Mouse (Mus musculus) lung, adult 2 months (tissue): ENCODE results near the gene Tas1r3. TPM values are rescaled to one million over a fixed set of nuclear protein-coding genes. Genes with fewer than 3 reads are reported as not detected.
A peak's percentile ranks its signal among the peaks of the same experiment; 100 is the strongest.

Source experiments
- DNase-seq: peaks from one replicate; pipeline ENCODE4 v3.0.0; 2022
- H3K4me1 ChIP-seq: fragments of 200-500 bp; 2 replicates; pipeline ENCODE4 v1.6.1; 2011; ENCODE audit warnings: low read length; ENCODE audit not compliant: control insufficient read depth, insufficient read depth
- H3K4me3 ChIP-seq: fragments of 200-500 bp; replicated peaks from 2 replicates; pipeline ENCODE3; 2011; ENCODE audit warnings: low read depth, mild to moderate bottlenecking, control low read depth, low read length; ENCODE audit errors: extremely low read depth
- CTCF ChIP-seq: fragments of 200-500 bp; IDR thresholded peaks from 2 replicates; pipeline ENCODE4 v1.5.1; 2011; ENCODE audit warnings: mild to moderate bottlenecking, low read length, control low read depth; ENCODE audit not compliant: insufficient read depth
- POLR2A ChIP-seq: fragments of 200-500 bp; IDR thresholded peaks from 2 replicates; pipeline ENCODE4 v1.6.1; 2011; ENCODE audit warnings: low read depth, mild to moderate bottlenecking, control low read depth, low read length, borderline replicate concordance; ENCODE audit errors: extremely low read depth
- WGBS: fragments of 180-500 bp; shearing (Covaris S2); methylation state at CpG from one replicate; pipeline ENCODE4 v1.1.7; 2018; 5-methylcytosine and 5-hydroxymethylcytosine counted together
- polyA plus RNA-seq: library from polyadenylated mRNA; depleted of rRNA; stranded (reverse); fragments of >200 nt; gene quantifications from 2 replicates; pipeline ENCODE4 v1.2.3, GENCODE M21; 2012; rRNA removed

Gene Tas1r3
- polyA plus RNA-seq, 1 experiment, result 1.6 TPM

- H3K4me3 ChIP-seq, result no peak overlapping the region
- TF ChIP-seq POLR2A (no peak), CTCF (no peak)
- H3K4me1 ChIP-seq, result no peaks in the 10 kb centered on the region
- WGBS, result 91% methylated on average over 16 of the region's 16 CpGs
- no peak for DNase-seq
Measured at GRCm38 (mm10) chr4:155823443-155823842, 39.7 kb downstream of the Tas1r3 start.

GRCm38 (mm10) chr4:155821025-155821424, 42.1 kb downstream of the Tas1r3 start:
- TF ChIP-seq CTCF (no peak), POLR2A (no peak)
- H3K4me3 ChIP-seq, result no peak overlapping the region
- H3K4me1 ChIP-seq, result no peaks in the 10 kb centered on the region
- no peak for DNase-seq
- 69% methylated on average over 7 of the region's 7 CpGs for WGBS

GRCm38 (mm10) chr4:155817533-155817932, 45.6 kb downstream of the Tas1r3 start:
- 81% methylated on average over 4 of the region's 4 CpGs for WGBS
- H3K4me1 ChIP-seq, result peaks cover 8% of the 10 kb centered on the region
- no peak overlapping the region for H3K4me3 ChIP-seq
- DNase-seq, result no peak
- no peak for TF ChIP-seq CTCF
- TF ChIP-seq POLR2A, result no peak

GRCm38 (mm10) chr4:155812665-155813181, 50.4 kb downstream of the Tas1r3 start:
- DNase-seq, result peak; percentile 28
- Histone ChIP-seq H3K4me1 (peaks cover 8% of the 10 kb centered on the region), H3K4me3 (peak overlapping the region; percentile 87)
- TF ChIP-seq CTCF (no peak), POLR2A (no peak)
- under 1% methylated on average over 49 of the region's 49 CpGs for WGBS

- H3K4me1 ChIP-seq, result peaks cover 8% of the 10 kb centered on the region
- no peak for TF ChIP-seq CTCF
- peak; percentile 53; the same call in 1 of the 2 replicates for TF ChIP-seq POLR2A
- peak; percentile 89 for DNase-seq
Measured at GRCm38 (mm10) chr4:155811929-155812664, 51.1 kb downstream of the Tas1r3 start, which contains the start of gene Ccnl2. Gene Ccnl2 (plus strand): TSS chr4:155812489.

More at GRCm38 (mm10) chr4:155811929-155812664, 51.1 kb downstream of the Tas1r3 start, which contains the start of gene Ccnl2:
- H3K4me3 ChIP-seq, result peak within 1 kb of the TSS; percentile 91
- under 1% methylated on average over 59 of the region's 60 CpGs for WGBS

Other genes with a start within 250 kb of the Tas1r3 start
- gene Cdk11b, start 238.5 kb downstream of the Tas1r3 start, polyA plus RNA-seq, result 21.3 and 29.1 TPM in 2 replicates
- gene Gm10563, start 218.0 kb downstream of the Tas1r3 start, polyA plus RNA-seq, result not detected in 2 replicates
- gene Mmp23, start 210.0 kb downstream of the Tas1r3 start, polyA plus RNA-seq, result 30.8 and 42.7 TPM in 2 replicates
- 90.1 and 92.0 TPM in 2 replicates for gene Mib2, start 194.2 kb downstream of the Tas1r3 start, polyA plus RNA-seq
- 10.6 and 11.8 TPM in 2 replicates for gene Fndc10, start 169.0 kb downstream of the Tas1r3 start, polyA plus RNA-seq
- gene Ssu72, start 158.6 kb downstream of the Tas1r3 start, polyA plus RNA-seq, result 103 and 128 TPM in 2 replicates
- 1.6 and 1.8 TPM in 2 replicates for gene Tmem240, start 128.6 kb downstream of the Tas1r3 start, polyA plus RNA-seq
- 44.5 and 48.4 TPM in 2 replicates for gene Atad3a, start 102.3 kb downstream of the Tas1r3 start, polyA plus RNA-seq
- gene Vwa1, start 88.7 kb downstream of the Tas1r3 start, polyA plus RNA-seq, result 9.2 and 11.8 TPM in 2 replicates
- 0.38 and 0.52 TPM in 2 replicates for gene Tmem88b, start 77.5 kb downstream of the Tas1r3 start, polyA plus RNA-seq
- 15.7 and 17.3 TPM in 2 replicates for gene Ankrd65, start 72.9 kb downstream of the Tas1r3 start, polyA plus RNA-seq
- 36.9 and 40.0 TPM in 2 replicates for gene Mrpl20, start 60.5 kb downstream of the Tas1r3 start, polyA plus RNA-seq
- gene Ccnl2, start 50.9 kb downstream of the Tas1r3 start, polyA plus RNA-seq, result 59.8 and 62.5 TPM in 2 replicates
- 120 and 151 TPM in 2 replicates for gene Aurkaip1, start 32.1 kb downstream of the Tas1r3 start, polyA plus RNA-seq
- 994 and 1,263 TPM in 2 replicates for gene Mxra8, start 23.7 kb downstream of the Tas1r3 start, polyA plus RNA-seq
- gene Dvl1, start 16.0 kb downstream of the Tas1r3 start, polyA plus RNA-seq, result 128 and 159 TPM in 2 replicates
- gene Cptp, start 6.1 kb upstream of the Tas1r3 start, polyA plus RNA-seq, result 30.3 and 33.3 TPM in 2 replicates
- 26.7 and 27.3 TPM in 2 replicates for gene Ints11, start 6.2 kb upstream of the Tas1r3 start, polyA plus RNA-seq
- 82.2 and 88.0 TPM in 2 replicates for gene Pusl1, start 28.4 kb upstream of the Tas1r3 start, polyA plus RNA-seq
- gene Acap3, start 28.5 kb upstream of the Tas1r3 start, polyA plus RNA-seq, result 48.3 and 50.7 TPM in 2 replicates
- gene Ube2j2, start 80.5 kb upstream of the Tas1r3 start, polyA plus RNA-seq, result 62.0 and 65.4 TPM in 2 replicates
- 22.1 and 23.1 TPM in 2 replicates for gene C1qtnf12, start 99.0 kb upstream of the Tas1r3 start, polyA plus RNA-seq
- 6.1 and 7.4 TPM in 2 replicates for gene B3galt6, start 129.3 kb upstream of the Tas1r3 start, polyA plus RNA-seq
- gene Sdf4, start 129.5 kb upstream of the Tas1r3 start, polyA plus RNA-seq, result 54.3 and 63.6 TPM in 2 replicates
- gene Tnfrsf4, start 150.5 kb upstream of the Tas1r3 start, polyA plus RNA-seq, result 5.4 and 7.3 TPM in 2 replicates
- 4.3 and 5.2 TPM in 2 replicates for gene Tnfrsf18, start 162.8 kb upstream of the Tas1r3 start, polyA plus RNA-seq
- gene Ttll10, start 196.1 kb upstream of the Tas1r3 start, polyA plus RNA-seq, result 5.8 and 7.2 TPM in 2 replicates
- gene 9430015G10Rik, start 246.6 kb upstream of the Tas1r3 start, polyA plus RNA-seq, result 13.8 and 16.3 TPM in 2 replicates